Mouse (Mus musculus): Measurements from ENCODE around the gene Heatr6.
A peak's percentile ranks its signal among the peaks of the same experiment; 100 is the strongest.

Heatr6 gene

DNA sequence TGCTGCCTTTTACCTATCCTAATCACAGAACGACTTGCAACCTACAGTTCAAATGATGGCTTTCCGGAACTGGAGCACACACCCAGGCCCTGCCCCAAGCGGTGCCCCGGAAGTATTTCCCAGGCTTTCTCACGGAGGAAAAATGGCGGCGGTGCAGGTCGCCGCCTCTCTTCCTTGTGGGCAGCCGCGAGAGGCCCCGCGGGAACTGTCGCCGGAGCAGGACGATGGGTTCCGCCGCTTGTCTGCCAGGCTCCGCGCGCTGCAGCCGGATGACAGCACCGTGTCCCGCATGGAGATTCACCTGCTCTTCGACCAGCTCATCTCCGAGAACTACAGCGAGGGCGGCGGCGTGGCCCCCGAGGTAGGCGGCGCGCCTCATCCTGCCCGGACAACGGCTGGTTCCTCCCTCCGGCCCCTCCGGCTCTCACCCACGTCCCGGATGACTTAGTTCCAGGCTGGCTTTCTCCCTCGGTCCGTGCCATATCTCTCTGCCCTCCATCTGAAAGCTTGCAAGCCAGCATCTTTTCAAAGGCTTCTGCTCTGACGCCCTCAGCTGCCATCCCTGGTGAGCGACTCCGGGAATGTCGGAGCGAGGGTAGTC, at the start of gene Heatr6:
Gene Heatr6, plus strand, starts transcription at position 116 of the 601 bp plus-strand sequence.
- DNase-seq (ENCODE audit: low read depth, low spot score): peak; percentile 92

DNA sequence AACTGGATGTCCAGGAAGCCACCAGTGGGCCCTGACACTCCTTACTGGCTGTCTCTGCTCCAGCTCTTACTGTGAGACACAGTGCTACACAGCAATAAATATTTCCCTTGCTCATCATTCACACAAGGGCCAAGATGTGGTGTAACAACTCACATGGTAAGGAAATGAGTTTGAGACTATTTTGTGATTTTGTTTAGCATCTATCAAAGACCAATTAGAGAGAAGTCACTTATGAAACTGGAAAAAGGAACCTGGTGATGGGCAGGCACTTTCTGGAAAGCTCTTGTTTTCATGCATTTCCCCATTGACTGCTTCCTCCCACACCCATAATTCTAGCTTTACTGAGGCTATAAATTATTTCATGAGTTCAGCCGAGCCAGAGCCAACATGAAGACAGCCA, 49.8 kb upstream of the Heatr6 start, which contains the start of gene Wfdc17:
Gene Wfdc17, plus strand, starts transcription at position 287 of the 400 bp plus-strand sequence.
- DNase-seq (ENCODE audit: low read depth, low spot score): no peak

DNA sequence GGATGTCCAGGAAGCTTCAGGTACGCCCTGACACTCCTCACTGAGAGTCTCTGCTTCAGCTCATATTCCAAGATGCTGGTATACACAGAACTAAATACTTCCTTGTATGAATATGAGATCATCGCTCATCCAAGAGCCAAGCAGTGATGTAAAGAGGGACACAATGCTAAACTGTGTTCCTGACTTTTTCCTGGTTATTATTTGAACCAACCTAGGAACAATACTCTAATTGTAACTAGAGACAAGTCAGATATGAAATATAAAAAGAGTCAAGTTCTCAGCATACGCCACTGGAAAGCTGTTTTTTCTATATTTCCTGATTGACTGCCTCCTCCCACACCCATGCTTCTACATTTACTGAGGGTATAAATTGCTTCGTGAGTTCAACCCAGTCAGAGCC, 44.8 kb upstream of the Heatr6 start, which contains the start of gene Wfdc18:
Gene Wfdc18, plus strand, starts transcription at position 301 of the 400 bp plus-strand sequence.
- no peak for DNase-seq (ENCODE audit: low read depth, low spot score)

DNA sequence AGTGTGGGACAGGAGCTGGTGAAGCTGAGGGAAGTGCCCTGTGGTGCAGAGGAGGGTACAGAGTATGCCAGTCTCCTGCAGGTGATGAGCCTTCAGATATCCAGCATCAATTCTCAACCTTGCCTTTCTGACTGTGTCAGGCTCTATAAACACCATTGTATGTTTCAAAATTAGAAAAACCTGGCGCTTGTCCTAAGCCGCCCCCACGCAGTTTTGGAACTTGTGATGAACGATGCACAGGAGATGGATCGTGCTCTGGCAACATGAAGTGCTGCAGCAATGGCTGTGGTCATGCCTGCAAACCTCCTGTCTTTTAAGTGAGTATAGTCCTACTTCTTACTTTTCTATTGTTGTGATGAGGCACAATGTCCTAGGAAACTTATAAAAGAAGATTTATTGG, 43.8 kb upstream of the Heatr6 start:
- no peak for DNase-seq (ENCODE audit: low read depth, low spot score)

DNA sequence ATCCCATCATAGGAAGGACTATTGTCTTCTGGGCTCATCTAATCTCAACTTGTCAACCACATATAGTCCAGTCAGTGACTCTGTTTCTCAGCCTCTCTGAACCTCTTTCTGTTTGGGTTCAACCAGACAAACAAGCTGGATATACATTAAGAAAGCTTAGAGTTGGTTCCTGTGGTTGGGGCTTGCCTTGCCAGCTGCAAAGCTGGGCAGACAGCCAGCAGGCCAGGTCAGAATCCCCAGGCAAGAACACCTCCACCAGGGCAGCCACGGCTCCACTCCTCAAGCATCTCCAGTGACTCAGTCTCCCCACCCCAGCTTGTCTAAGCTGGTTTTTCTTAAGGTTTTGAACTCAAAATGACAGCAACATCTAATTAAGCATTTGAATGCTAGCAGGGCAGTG, 40.8 kb upstream of the Heatr6 start:
- DNase-seq (ENCODE audit: low read depth, low spot score): no peak

DNA sequence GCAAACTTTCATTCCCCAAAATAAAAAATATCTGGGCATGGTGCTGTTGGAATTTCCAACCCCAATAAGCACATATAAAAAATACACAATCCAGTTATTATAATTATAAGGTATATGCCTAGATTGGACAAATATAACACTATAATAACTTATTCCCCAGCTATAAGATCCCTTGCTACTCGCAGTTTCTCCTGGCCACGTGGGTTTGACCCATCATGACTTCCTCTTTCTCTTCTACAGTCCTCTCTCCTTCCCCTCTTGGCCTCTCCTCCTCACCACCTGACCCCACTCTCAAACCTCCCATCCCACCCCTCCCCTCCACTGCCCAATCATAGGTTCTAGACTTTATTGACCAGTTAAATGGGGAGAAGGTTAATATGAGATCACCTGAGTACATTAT, 39.6 kb upstream of the Heatr6 start:
- no peak for DNase-seq (ENCODE audit: low read depth, low spot score)

DNA sequence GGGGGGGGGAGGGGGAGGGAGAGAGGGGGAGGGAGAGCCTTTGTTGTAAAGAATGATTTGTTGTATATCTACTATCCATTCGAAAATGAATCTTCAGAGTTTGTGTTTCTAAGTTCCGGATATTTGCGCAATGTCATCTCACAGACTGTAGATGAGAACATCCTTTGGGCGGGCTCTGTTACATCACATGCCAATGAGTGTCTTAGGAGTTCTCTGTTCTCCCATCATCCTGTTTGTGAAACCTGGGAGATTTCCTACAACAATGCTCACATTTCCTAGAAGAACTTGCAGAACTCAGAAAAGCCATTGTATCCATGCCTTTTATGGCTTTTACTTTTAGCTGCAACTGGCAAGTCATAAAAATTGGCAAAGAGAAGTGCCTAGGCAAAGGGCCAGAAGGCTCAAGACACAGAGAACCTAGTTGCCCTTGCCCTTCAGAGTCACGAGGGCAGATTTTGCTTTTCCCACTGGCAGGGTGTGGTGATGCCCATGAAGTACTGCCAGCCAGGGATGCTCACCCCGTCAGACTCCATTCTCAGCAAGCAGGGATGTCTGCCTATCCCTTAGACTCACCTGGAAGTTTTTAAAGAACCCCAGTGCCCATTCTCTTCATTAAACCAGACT, 36.3 kb upstream of the Heatr6 start:
- DNase-seq (ENCODE audit: low read depth, low spot score): no peak

DNA sequence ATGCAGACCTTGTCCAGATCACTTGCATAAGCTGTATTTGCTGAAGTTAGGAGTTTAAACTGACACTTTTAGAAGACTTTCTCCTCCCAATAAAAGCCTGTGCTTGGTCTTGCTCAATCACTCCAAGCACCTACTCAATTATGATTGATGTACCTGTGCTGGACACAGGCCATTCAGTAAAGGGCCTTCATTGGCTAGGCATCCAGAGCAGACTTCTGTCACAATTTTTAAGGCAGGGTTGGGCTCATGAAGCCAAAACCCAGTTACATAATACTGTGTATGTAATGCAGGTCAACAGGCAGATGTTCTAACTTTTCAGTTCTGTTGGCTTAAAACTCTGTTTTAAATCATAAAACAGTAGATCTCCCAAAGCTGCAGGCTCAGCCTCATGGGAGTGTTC, 32.7 kb upstream of the Heatr6 start:
- no peak for DNase-seq (ENCODE audit: low read depth, low spot score)

DNA sequence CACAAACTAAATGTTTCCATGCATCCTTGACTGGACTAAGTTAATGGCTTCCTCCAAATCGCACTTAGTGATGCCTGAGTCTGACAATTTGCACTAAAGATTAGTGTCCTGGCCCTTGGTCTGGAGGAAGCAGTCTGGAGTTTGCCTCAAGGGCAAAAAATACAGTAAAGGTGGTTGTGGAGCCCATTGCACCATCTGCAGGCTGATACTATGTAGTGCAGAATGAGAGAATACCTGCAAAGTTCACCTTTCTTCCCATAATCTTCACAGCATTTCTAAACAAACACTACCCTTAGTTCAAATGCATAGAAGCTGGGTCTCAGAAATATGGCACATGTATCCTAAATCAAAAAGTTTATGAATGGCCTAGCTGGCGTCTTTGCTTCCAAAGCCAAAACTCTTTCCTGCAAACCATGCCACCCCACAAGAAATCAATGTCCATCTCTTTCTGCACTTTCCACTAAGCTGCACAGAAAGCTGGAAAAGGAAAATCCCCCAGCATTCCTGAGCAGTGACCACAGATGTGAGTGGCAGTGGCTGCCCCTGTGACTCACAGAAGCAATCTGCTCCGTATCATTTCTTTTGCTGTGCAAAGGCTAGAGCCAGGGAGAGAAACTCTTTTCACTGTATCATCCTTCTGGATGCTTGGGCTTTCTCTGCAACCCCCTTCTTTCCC, 24.6 kb upstream of the Heatr6 start:
- DNase-seq (ENCODE audit: low read depth, low spot score): peak; percentile 24

DNA sequence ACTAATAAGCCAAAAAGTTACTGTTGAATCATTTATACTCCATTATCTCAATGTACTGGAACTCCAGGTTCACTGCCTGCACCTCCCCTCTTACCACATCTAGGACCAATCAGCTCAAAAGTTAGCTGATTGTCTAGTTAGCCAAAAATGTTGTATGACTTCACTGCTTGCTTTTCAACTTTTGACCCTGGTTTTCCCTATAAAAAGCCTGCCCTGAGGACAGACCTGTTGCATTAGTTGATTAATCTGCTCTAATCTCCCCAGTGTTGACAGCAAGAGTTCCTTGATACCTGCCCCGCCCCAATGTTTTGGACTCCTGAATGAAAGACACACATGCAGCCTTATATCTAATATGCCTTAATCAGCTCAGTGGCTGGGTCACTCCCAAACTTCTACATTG, 22.4 kb upstream of the Heatr6 start:
- no peak for DNase-seq (ENCODE audit: low read depth, low spot score)

DNA sequence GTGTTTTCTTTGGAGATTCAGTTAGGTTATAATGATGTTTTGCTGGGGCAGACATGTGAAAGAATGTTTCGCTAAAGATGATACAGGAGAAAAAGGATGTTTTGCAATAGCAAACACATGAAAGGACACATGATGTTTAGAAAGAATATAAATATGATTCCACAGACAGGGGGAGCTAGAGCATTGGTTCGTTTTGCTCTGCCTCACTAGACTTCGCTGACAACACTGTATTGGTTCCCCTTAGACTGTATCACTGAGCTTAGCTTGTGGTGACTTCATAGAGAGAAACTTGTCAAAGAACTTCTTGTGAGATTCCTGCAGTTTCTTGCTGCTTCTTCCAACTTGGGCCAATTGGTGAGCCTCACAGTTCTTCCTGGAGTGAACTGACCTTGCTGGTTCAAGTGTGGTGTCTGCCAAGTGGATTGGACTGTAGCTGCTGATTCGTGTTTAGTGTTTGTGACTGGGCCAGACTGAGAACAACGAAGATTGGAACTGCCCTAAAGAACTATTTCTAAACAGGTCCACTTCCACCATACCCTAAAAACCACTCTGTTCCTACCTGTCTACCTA, 20.3 kb upstream of the Heatr6 start:
- DNase-seq (ENCODE audit: low read depth, low spot score): no peak

DNA sequence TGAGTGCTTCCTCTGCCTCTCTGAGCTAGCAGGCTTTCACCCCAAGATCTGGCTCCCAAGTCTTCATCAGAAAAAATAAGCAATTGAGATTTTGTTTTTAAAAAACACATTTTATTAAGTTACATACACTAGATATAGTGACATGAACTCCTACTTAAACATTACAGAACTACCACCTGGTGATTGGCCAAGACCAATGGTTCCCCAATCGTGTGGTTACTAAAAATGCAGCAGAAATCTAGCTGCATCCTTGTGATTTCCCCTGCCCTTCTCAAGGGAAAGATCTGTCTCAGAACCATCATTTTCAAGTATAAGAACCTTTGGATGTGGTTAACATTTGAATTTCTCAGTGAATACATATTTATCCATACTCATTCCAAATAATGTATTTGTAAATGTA, 19.3 kb upstream of the Heatr6 start:
- no peak for DNase-seq (ENCODE audit: low read depth, low spot score)

DNA sequence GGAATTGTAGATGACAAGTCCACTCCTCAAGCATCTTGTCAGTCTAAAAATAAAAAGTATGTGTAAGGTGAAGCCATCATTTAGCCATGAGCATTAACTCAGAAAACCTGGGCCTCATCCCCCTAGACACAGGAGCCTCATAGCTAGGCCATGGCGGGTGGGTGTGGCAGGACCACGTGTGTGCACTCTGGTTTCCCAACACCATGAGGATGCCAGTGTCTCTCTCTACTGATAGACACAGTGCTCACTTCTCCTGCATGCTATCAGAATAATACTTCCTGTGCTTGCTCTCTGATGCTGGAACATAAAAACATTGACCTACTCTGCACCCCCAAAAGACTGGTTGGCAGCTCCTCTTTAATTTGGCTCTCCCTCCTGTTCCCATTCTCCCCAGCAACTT, 17.6 kb upstream of the Heatr6 start:
- DNase-seq (ENCODE audit: low read depth, low spot score): no peak

DNA sequence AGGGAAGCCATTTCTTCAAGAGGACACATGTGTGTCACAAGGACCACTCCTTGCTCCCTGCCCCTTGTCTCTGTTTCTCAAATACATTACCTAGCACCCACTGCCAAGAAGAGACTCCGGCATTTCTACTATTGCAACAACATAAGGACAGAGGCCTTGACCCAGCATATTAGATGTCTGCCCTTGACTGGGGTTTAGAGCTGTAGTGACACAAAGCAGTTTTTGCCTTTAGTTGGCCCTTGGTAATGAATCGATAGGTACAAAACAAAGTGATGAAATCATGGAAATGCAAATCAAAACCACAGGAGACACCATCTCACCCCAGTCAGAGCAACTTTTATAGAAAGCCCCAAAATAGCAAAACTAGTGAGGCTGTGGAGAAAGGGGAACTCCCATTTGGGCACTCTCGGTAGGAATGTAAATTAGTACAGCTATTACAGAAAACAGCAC, 16.4 kb upstream of the Heatr6 start:
- peak; percentile 61 for DNase-seq (ENCODE audit: low read depth, low spot score)

DNA sequence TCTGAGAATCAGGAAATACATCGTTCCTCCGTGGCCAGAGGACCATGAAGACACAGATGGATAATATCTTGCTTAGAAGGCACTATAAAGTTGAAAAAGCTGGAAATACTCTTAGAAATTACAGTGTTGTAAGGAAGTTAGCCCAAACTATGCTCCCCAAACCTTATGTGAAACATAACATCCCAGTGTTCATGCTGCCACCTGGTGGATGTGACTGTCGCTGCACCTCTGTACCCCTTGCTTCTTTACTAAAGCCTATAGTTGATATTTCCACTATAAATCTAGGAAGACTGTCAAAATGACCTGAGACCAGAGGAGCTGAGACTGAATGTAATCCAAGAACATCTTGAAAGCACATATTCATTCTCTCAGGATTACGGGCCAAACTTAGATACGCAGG, 14.3 kb upstream of the Heatr6 start:
- peak; percentile 84 for DNase-seq (ENCODE audit: low read depth, low spot score)

DNA sequence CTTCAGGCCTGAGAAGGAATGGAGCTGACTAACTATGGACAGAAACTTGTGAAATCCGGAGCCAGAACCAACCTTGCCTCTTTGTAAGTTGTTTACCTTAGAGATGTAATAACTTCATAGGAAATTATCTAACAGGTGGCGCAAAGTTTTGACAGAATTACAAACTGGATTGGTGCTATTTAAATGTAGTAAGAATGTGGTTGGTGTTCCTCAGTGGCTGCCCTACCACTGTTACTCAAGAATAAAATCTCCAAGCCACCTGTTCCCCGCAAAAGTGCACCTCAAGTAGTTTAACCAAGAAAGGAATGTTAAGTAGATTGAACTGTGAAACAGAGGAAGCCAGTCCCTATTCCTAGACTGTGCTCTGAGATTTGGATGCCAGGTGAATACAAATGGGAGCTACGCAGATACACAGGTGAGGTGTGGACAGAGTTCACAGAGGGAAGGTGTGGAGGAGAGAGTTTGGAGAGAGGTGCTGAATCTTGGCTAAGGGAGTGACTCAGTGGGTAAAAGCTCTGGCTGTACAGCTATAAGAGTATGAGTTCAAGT, 13.0 kb upstream of the Heatr6 start:
- no peak for DNase-seq (ENCODE audit: low read depth, low spot score)

DNA sequence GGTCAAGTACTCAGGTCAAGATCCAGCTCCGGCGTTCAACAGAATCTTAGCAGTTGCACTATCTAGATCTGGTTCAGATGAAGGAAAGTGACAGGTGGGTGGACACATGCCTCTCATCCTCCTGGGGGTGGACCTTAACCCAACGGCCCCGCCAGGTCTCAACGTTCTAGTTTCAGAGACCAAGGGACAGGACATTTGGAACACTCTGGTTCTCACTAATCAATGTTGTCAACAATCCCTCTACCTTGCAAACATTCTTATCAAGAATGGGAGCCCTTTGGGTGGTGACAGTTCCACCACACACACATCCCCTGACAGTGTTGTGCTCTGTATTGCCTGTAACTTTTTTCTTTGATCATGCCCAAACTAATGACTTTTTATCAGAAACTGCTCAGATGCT, 11.7 kb upstream of the Heatr6 start:
- no peak for DNase-seq (ENCODE audit: low read depth, low spot score)

DNA sequence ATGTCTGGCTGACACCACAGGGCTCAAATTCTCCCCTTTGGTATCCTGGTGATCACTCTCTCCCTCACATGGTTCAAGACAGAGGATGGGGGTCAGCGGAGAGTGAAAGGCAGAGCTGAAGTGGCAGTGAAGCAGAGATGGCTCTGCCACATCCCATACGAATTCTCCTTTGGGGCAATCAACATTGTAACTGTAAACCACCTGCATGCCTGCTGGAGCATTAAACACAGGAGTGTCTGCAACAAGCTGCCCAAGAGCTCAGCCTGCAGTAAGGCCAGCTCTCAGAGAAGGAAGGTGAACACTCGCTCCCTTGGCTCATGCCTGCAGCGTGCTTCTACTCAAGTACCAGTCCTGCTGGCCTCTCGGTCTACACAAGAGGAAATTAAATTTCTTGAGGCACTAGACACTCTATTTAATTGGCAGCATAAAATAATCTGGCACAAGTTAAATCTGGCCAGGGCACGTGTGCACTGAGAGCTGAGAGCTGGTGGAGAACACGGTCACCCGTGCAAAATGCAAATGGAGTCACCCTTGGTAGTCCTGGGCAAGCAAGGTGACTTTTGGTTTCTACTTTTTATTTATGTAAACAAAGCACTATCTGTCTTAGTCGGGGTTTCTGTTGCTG, 10.7 kb upstream of the Heatr6 start:
- DNase-seq (ENCODE audit: low read depth, low spot score): no peak

DNA sequence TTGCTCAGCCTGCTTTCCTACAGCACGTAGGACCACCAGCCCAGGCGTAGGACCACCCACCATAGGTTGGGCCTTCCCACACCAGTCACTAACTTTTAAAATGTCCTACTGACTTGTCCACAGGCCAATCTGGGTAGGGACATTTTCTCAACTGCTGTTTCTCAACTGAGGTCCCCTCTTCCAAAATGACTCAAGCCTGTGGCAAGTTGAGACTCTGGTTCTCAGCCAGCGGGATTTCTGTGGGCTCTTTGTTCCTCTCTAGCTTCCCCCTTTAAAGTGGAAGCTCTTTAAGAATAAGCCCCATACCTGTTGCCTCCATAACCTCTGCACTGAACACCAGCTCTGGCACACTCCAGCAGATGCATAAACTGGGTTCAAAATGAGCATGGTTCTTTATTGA, 10.0 kb upstream of the Heatr6 start:
- DNase-seq (ENCODE audit: low read depth, low spot score): no peak

DNA sequence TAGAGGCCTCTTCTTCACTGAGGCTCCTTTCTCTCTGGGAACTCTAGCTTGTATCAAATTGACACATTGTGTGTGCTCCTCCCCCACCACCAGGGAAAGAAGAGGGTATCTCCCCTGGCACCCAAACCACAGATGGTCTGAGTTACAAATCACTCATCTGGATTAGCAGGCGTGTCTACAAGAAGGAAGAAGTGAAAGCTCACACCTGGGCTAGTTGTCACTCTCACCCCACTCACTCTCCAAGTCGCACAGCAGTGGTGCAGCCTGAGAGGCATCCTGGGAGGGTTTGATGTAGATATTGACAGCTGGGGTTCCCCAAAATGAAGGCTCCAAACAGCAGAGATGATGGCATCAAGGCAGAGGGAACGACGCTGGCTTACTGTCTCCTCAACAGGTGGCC, 7.3 kb upstream of the Heatr6 start:
- DNase-seq (ENCODE audit: low read depth, low spot score): no peak

DNA sequence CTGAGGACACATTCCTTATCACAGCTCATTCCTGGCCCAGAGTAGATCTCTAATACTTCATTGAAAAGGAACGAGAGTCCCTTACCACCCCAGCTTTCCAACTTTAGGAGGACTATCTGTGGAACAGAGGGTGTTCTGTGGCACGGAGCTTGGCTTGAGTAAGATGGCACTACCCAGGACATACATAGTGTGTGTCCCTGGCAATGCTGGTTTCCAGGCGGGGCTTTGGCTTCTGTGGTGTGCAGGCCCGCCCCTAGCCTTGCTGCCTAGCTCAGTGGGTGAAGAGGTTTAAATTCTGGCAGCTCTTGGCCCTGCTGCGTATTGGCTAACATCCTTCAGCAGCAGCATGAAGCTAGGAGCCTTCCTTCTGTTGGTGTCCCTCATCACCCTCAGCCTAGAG, 6.8 kb upstream of the Heatr6 start, which contains the start of gene Wfdc21:
Gene Wfdc21, plus strand, starts transcription at position 260 of the 400 bp plus-strand sequence.
- no peak for DNase-seq (ENCODE audit: low read depth, low spot score)
